Mouse (Mus musculus) bone marrow, adult 2 months (tissue): ENCODE data around the gene B3galt1.

ENCODE experiments used
- CTCF ChIP-seq: fragments of 200-500 bp; IDR thresholded peaks from 2 replicates; pipeline ENCODE4 v1.5.1; 2011; ENCODE audit warnings: low read length, control low read depth; ENCODE audit not compliant: control insufficient read depth, insufficient read depth
- POLR2A ChIP-seq: fragments of 200-500 bp; IDR thresholded peaks from 2 replicates; pipeline ENCODE4 v1.6.1; 2011; ENCODE audit warnings: low read depth, mild to moderate bottlenecking, control low read depth, low read length, borderline replicate concordance; ENCODE audit not compliant: control insufficient read depth

- no peak for TF ChIP-seq POLR2A
- TF ChIP-seq CTCF = no peak
Observed at GRCm38 (mm10) chr2:67983563-67983962, 417.9 kb downstream of the B3galt1 start.
